Mouse (Mus musculus) heart, embryonic 11.5 days (tissue): Measurements from ENCODE around the gene Mzf1. TPM values are rescaled to one million over a fixed set of nuclear protein-coding genes. Genes with fewer than 3 reads are reported as not detected.

Source experiments
- ATAC-seq: fragments of 200-750 bp; cut with Nextera tagmentation; replicated peaks from 2 replicates; pipeline ENCODE4 v1.8.0; 2017; ENCODE audit warnings: moderate library complexity; ENCODE audit not compliant: insufficient number of reproducible peaks, low FRiP score, low TSS enrichment
- H3K27ac ChIP-seq: fragments of 300-500 bp; sonication (generic); 2 replicates; pipeline ENCODE4 v1.5.1; 2014; ENCODE audit warnings: mild to moderate bottlenecking, low read depth, low read length
- H3K27me3 ChIP-seq: fragments of 300-500 bp; sonication (generic); 2 replicates; pipeline ENCODE4 v1.6.1; 2014; ENCODE audit warnings: mild to moderate bottlenecking, low read length, mixed read lengths; ENCODE audit not compliant: control insufficient read depth, insufficient read depth
- H3K36me3 ChIP-seq: fragments of 300-500 bp; sonication (generic); 2 replicates; pipeline ENCODE4 v1.6.1; 2014; ENCODE audit warnings: mild to moderate bottlenecking, low read length, moderate library complexity, mixed read lengths; ENCODE audit not compliant: control insufficient read depth, insufficient read depth
- H3K4me1 ChIP-seq: fragments of 300-500 bp; sonication (generic); 2 replicates; pipeline ENCODE4 v1.6.1; 2014; ENCODE audit warnings: low read length; ENCODE audit not compliant: control insufficient read depth, insufficient read depth
- H3K4me2 ChIP-seq: fragments of 300-500 bp; sonication (generic); 2 replicates; pipeline ENCODE4 v1.6.1; 2014; ENCODE audit warnings: mild to moderate bottlenecking, moderate library complexity
- H3K4me3 ChIP-seq: fragments of 300-500 bp; sonication (generic); 2 replicates; pipeline ENCODE4 v1.5.1; 2014; ENCODE audit warnings: low read depth, low read length
- H3K9ac ChIP-seq: fragments of 300-500 bp; sonication (generic); 2 replicates; pipeline ENCODE4 v1.6.1; 2014; ENCODE audit warnings: mild to moderate bottlenecking, low read depth, low read length, moderate library complexity
- H3K9me3 ChIP-seq: fragments of 300-500 bp; sonication (generic); replicated peaks from 2 replicates; pipeline ENCODE4 v1.6.1; 2016; ENCODE audit warnings: low read length; ENCODE audit not compliant: control insufficient read depth
- WGBS: fragments of 180-500 bp; shearing (Covaris S2); extraction: QIAGEN DNeasy Blood & Tissue Kit; methylation state at CpG from one replicate; pipeline ENCODE4 v1.1.7; 2014; ENCODE audit not compliant: insufficient replicate concordance; 5-methylcytosine and 5-hydroxymethylcytosine counted together
- polyA plus RNA-seq: library from polyadenylated mRNA; unstranded; fragments of >200 nt; fragmentation: Nextera tagmentation; extraction: Ambion mirVana; gene quantifications from 2 replicates; pipeline ENCODE4 v1.2.1, GENCODE M21; 2014

Gene Mzf1
- polyA plus RNA-seq, 1 experiment from 2014 or later, result 1.7 TPM

DNA sequence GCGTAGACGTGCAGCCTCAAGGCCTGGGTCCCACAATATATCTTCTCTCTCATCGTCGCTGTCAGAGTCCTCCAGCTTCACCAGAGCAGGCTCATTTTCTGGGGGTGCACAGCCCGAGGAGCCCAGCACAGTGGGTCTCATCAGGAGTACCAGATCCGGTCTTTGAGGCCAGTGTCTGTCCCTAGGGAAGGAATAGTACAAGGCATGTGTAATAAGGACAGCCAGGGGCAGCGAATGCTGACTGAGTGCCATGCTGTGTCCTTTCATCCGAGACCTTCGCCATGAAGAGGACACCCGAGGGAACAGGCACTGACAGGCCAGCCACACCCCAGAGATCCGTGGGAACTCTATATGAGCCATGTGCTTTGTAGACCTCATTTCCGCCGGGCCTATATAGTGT, 1.6 kb downstream of the Mzf1 start:
- no peak overlapping the region for H3K4me2 ChIP-seq
- H3K9ac ChIP-seq, result no peak overlapping the region
- no peak overlapping the region for H3K4me3 ChIP-seq
- no peaks in the 10 kb centered on the region for H3K27me3 ChIP-seq
- H3K4me1 ChIP-seq, result peaks cover 3% of the 10 kb centered on the region; the same call in 1 of the 2 replicates
- H3K36me3 ChIP-seq, result no peaks in the 10 kb centered on the region
- ATAC-seq, result no peak
- 88% methylated on average over 13 of the region's 13 CpGs for WGBS
- H3K27ac ChIP-seq, result no peak overlapping the region
- no peaks in the 10 kb centered on the region for H3K9me3 ChIP-seq

DNA sequence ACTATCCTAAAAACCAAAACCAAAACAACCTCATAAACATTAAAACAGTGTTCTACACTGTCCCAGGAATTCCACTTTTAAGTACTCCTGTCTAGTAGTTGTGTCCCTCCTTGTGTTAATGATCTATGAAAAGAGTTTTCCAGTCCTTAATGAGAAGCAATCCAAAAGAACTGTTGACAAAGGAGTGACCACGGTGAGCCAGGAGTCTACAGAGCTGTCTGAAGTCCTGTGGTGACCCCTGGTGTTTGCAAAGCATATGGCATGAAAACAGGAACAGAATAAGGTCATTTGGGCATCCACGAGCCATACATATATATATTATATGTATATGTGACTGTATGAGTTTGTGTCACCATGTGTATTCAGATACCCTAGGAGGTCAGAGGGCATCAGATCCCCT, 8.5 kb downstream of the Mzf1 start:
- H3K27me3 ChIP-seq, result peaks cover 36% of the 10 kb centered on the region
- no peak overlapping the region for H3K4me3 ChIP-seq
- no peak overlapping the region for H3K9ac ChIP-seq
- H3K36me3 ChIP-seq, result no peaks in the 10 kb centered on the region
- H3K4me1 ChIP-seq, result peaks cover 7% of the 10 kb centered on the region
- ATAC-seq, result peak; percentile 39; the same call in 1 of the 2 replicates
- 9% methylated on average over 2 of the region's 2 CpGs for WGBS
- no peak overlapping the region for H3K4me2 ChIP-seq
- H3K27ac ChIP-seq, result no peak overlapping the region
- peaks cover 9% of the 10 kb centered on the region for H3K9me3 ChIP-seq

DNA sequence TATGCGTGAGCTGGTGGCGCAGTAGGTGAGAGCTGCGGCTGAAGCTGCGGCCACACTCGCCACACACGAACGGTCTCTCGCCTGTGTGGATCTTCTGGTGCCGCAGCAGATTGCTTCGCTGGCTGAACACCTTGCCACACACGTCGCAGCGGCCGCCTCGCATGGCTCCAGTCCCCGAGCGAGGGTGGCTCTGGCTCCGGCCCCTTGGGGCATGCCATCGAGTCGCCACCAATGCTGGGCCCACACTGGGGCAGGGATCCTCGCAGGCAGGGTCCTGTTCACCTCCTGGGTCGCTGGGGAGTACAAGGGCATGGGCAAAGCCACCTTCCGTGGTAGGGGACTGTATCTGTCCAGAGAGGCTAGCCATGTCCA, 10.3 kb downstream of the Mzf1 start:
- WGBS, result 4% methylated on average over 23 of the region's 23 CpGs

DNA sequence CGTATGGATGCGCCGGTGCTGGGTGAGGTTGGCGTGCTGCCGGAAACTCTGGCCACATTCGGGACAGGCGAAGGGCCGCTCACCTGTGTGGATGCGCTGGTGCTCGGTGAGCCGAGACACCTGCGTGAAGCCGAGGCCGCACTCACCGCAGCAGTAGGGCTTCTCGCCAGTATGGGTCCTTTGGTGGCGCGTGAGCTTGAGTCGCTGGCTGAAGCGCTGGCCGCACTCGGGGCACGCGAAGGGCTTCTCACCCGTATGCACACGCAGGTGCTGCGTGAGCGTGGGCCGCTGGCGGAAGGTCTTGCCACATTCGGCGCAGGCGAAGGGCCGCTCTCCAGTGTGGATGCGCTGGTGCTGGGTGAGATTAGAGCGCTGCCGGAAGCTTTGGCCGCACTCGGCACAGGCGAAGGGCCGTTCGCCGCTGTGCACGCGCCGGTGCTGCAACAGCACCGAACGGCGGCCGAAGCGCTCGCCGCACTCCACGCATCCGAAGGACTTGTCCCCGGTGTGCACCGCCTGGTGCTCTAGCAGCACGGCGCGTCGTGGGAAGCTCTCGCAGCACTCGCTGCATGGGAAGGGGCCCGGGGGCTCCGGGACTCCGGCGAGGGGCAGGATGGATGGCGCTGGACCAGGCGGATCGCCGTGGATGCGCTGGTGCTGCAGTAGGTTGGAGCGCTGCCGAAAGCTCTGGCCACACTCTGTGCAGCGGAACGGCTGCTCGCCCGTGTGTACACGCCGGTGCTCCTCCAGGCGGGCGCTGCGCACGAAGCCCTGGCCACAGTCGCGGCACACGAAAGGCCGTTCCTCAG, 10.9 kb downstream of the Mzf1 start:
- Histone ChIP-seq H3K4me3 (peak overlapping the region; percentile 55), H3K4me2 (peak overlapping the region; percentile 96), H3K36me3 (peaks cover 2% of the 10 kb centered on the region; the same call in 1 of the 2 replicates), H3K27me3 (peaks cover 36% of the 10 kb centered on the region), H3K27ac (no peak overlapping the region), H3K9ac (peak overlapping the region; percentile 68), H3K9me3 (peaks cover 9% of the 10 kb centered on the region), H3K4me1 (peaks cover 14% of the 10 kb centered on the region)
- peak; percentile 24 for ATAC-seq
- 4% methylated on average over 88 of the region's 88 CpGs for WGBS

More for the DNA sequence above, 10.3 kb downstream of the Mzf1 start:
- Histone ChIP-seq H3K4me3 (peak overlapping the region; percentile 55), H3K27me3 (peaks cover 36% of the 10 kb centered on the region), H3K27ac (no peak overlapping the region), H3K36me3 (peaks cover 2% of the 10 kb centered on the region; the same call in 1 of the 2 replicates), H3K9me3 (peaks cover 9% of the 10 kb centered on the region), H3K4me2 (peak overlapping the region; percentile 96), H3K9ac (peak overlapping the region; percentile 68), H3K4me1 (peaks cover 8% of the 10 kb centered on the region)
- ATAC-seq, result 0 out of 2 replicates have a peak, but pooled peaks have one; percentile 2

DNA sequence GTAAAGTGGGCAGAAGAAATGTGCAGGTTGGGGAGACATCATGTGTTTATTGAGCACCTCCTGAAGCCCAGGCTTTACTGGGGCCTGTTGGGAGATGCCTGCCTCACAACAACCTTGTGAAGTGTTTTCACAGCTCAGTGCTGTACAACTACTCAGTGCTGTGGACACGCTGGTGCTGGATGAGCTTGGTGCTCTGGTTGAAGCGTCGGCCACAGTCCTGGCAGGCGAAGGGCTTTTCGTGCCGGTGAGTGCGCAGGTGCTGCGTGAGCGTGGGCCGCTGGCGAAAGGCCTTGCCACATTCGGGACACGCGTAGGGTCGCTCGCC, 11.5 kb downstream of the Mzf1 start:
- Histone ChIP-seq H3K4me1 (peaks cover 15% of the 10 kb centered on the region), H3K9ac (no peak overlapping the region), H3K27me3 (peaks cover 36% of the 10 kb centered on the region), H3K4me3 (peak overlapping the region; percentile 55; the same call in 1 of the 2 replicates), H3K36me3 (peaks cover 2% of the 10 kb centered on the region; the same call in 1 of the 2 replicates), H3K4me2 (peak overlapping the region; percentile 96), H3K27ac (no peak overlapping the region), H3K9me3 (peaks cover 9% of the 10 kb centered on the region)
- WGBS, result 36% methylated on average over 16 of the region's 16 CpGs
- no peak for ATAC-seq

DNA sequence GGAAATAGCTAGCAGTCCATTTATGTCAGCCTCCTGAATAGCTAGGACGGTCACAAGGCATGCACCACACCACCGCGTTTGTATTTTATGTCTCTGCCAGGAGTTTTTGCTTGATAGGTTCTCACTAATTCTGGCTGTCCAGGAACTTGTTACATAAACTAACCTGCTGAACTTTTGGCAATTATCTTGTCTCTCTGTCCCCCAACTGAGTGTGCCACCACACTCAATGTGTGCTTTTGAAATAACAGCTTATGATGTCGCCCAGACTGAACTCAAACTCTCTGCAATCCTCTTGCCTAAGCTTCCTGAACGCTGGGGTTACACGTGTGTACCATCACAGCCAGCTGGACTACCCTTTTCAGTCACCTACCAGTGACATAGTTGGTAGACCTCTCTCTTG, 12.1 kb downstream of the Mzf1 start:
- Histone ChIP-seq H3K9me3 (peaks cover 9% of the 10 kb centered on the region), H3K9ac (no peak overlapping the region), H3K4me2 (no peak overlapping the region), H3K36me3 (peaks cover 2% of the 10 kb centered on the region; the same call in 1 of the 2 replicates), H3K27ac (no peak overlapping the region), H3K4me3 (no peak overlapping the region), H3K27me3 (peaks cover 36% of the 10 kb centered on the region), H3K4me1 (peaks cover 15% of the 10 kb centered on the region)
- no peak for ATAC-seq
- WGBS, result 65% methylated on average over 6 of the region's 6 CpGs

DNA sequence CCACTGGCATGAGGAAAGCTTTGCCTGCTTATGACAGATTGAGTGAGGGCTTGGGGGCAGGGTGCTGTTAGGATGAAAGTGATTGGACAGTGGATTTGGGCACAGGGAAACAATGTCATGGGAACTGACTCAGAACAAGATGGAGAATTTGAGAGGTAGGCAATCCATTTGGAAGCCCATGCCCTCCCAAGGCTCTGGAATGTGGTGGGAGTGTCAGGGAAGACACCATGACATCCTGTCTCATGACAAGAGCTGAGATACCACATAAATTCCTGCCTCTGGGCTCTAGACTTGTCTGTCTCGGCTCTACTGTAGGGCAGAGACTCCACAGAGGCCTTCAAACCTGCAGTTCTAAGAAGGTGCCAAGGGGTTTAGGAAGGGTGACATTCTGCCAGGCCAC, 13.3 kb downstream of the Mzf1 start:
- Histone ChIP-seq H3K36me3 (peaks cover 4% of the 10 kb centered on the region; the same call in 1 of the 2 replicates), H3K4me3 (no peak overlapping the region), H3K9me3 (peaks cover 9% of the 10 kb centered on the region), H3K4me1 (peaks cover 20% of the 10 kb centered on the region), H3K4me2 (no peak overlapping the region), H3K27me3 (peaks cover 36% of the 10 kb centered on the region), H3K27ac (no peak overlapping the region), H3K9ac (no peak overlapping the region)
- WGBS, result 59% methylated on average over 1 of the region's 1 CpGs
- no peak for ATAC-seq

DNA sequence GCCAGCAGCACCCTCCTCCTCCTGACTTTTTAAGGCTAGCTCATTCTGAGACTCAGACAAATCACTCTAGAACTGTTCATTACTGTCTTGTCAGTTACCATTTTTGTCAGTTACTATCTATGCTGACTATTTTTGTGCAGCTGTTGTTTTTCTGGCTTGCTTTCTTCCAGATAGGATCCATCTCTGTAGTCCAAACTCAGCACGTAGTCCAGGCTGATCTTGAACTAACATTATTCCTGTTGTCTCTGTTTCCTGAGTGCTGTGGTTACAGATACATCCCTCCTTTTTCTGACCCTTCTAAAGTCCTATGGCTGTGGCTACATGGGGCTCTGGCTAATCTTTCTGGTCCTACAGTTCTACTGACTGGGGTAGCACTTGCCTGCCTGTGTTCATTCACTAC, 15.4 kb downstream of the Mzf1 start:
- H3K9me3 ChIP-seq, result peaks cover 9% of the 10 kb centered on the region
- peak overlapping the region; percentile 97 for H3K9ac ChIP-seq
- H3K36me3 ChIP-seq, result peaks cover 14% of the 10 kb centered on the region
- WGBS, result 55% methylated on average over 1 of the region's 1 CpGs
- H3K4me2 ChIP-seq, result peak overlapping the region; percentile 69
- H3K27ac ChIP-seq, result peak overlapping the region; percentile 99; the same call in 1 of the 2 replicates
- peaks cover 18% of the 10 kb centered on the region for H3K4me1 ChIP-seq
- peaks cover 21% of the 10 kb centered on the region for H3K27me3 ChIP-seq
- H3K4me3 ChIP-seq, result peak overlapping the region; percentile 81
- ATAC-seq, result no peak
